Mouse (Mus musculus) T-helper 2 cell (primary cell): ENCODE data around the gene Mylk2.

Experiments
- in situ Hi-C: fragments of 300-600 bp; cut with MboI, MseI; formaldehyde crosslinking; loops from one replicate; pipeline ENCODE4 v1.15.1; 2025; ENCODE audit warnings: high pct_unique_total_duplicates

The Mylk2 gene

GRCm38 (mm10) chr2:152913471-152913870 lies 2.3 kb downstream of the Mylk2 start:
- in situ Hi-C loops, result loop anchor here (5.0 kb wide), 2 partner anchors 89 to 229 kb away; no protein-coding TSS in a partner anchor

DNA sequence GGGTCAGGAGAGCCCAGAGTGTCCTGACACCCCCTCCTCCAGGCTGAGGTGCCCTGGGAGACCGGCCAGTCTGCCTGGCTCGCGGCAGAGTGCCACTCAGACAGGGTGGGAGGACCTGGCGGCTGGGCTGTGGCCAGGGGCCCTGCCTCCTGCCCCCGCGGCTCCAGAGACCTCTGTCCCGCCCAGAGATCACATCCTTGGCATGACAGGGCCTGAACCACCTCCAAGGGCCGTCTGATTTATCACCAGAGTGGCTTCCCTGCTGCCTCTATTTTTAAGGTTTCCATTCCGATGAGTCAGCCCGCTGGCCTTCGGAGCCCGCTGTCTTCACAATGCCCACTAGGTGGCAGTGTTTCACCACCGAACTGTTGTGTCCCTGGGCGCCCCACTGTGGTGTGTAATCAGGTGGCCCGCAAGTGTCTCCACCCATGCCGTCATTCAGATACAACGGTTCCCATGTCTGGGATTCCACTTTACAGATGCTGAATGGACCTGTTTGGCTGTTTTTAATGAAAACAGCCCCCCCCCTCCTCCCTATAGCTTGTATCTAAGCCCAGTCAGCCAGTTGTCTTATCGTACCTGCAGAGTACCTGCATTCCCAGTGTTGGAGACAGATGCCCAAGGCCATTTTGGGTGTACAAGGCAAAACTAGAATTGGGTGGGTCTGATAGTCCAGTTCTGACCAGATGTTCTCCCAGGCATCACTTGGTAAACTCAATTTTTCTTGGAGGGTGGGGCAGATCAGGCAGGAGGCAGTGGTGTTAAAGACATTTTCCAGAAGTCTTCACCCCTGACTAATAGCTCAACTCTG lies 3.4 kb downstream of the Mylk2 start:
- in situ Hi-C loops, result loop anchor here (5.0 kb wide), 2 partner anchors 88 to 228 kb away; no protein-coding TSS in a partner anchor

DNA sequence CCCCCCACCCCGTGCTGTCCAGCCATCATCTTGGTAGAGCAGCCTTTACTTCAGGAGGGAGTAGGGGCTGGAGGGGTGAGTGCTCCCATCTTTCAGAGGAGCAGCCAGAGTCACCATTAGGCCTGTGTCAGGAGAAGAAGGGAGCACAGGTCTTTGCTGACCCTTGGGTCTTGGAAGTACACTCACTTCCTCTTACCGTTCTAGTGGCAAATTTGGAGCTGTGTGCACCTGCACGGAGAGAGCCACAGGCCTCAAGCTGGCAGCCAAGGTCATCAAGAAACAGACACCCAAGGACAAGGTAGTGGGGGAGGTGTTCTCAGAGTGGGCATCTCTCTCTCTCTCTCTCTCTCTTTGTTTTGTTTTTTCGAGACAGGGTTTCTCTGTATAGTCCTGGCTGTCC lies 4.3 kb downstream of the Mylk2 start:
- in situ Hi-C loops, result no loop called here

DNA sequence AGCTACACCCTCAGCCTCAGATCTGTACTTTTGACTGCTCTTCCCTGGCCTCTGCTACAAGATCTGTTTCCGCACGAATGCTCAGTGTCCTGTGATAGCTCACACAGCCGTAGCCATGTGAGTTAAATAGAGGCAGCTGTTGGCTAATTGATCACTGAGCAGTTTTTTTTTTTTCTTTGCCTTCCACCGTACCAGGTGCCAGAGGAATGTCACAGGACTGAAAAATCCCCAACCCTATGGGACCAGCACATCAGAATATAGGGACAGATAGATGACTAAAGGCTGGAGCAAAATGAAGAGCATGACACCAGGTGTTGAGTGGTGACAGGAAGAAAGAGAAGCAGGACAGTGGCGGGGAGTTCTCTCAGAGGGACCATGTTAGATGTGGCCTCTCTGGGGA lies 5.0 kb downstream of the Mylk2 start:
- in situ Hi-C loops, result no loop called here

DNA sequence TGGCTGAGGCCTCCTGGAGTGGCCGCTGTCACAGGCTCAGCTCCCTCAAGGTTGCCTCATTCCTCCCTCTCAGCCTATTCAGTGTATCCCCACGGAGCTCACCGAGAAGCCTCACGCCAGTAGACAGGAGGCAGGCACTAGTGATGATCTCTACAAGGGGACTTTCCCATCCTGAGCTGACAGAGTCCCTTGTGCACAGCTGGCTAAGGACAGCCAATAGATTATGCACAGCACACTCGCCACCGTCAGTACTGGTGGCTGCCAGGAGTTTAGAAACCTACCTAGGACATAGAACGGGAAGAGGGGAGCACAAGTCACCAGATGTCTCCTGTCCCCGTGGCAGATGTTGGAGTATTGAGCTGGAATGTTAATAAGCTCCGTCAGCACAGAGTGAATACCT lies 6.5 kb downstream of the Mylk2 start:
- in situ Hi-C loops, result no loop called here

DNA sequence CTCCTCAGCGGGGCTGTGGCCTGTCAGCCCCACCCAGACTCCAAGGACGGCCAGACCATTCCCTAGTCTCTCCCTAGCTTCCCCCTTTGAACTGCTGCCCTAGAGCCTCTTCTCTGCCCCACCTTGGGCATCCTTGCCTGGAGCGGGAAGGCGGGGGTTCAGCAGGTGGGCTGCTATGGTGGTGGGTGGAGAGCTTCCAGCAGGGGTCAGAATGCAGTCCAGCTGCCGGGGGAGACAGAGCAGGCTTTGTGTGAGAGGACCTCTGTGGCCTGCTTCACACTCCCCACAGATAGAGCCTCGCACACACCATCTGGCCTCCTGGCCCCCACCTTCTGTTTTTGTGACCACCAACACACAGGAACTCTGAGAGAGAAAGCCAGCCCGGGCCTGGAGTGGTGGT lies 11.2 kb downstream of the Mylk2 start:
- in situ Hi-C loops, result no loop called here

DNA sequence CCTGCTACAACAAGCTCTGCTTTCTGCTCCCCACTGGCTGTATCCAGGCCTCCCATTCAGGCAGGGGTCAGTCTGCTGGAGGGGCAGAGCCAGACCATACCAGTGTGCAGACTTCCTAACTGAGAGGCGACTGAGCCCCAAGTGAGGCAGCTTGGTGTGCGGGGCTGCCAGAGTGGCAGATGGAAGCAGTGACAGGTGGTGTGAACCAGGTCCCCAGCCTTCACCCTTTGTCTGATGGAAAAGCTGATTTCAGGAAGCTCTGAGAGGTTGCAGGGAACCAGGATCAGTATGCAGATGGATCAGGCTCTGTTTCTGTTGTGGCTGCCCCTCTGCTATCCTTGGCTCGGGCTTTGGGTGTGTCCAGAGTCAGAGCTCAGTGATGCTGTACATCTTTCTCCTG lies 12.5 kb downstream of the Mylk2 start:
- in situ Hi-C loops, result no loop called here

- in situ Hi-C loops, result no loop called here
Measured at GRCm38 (mm10) chr2:152924128-152924527, 13.0 kb downstream of the Mylk2 start.

- in situ Hi-C loops, result no loop called here
Measured at GRCm38 (mm10) chr2:152924543-152924942, 13.4 kb downstream of the Mylk2 start.

DNA sequence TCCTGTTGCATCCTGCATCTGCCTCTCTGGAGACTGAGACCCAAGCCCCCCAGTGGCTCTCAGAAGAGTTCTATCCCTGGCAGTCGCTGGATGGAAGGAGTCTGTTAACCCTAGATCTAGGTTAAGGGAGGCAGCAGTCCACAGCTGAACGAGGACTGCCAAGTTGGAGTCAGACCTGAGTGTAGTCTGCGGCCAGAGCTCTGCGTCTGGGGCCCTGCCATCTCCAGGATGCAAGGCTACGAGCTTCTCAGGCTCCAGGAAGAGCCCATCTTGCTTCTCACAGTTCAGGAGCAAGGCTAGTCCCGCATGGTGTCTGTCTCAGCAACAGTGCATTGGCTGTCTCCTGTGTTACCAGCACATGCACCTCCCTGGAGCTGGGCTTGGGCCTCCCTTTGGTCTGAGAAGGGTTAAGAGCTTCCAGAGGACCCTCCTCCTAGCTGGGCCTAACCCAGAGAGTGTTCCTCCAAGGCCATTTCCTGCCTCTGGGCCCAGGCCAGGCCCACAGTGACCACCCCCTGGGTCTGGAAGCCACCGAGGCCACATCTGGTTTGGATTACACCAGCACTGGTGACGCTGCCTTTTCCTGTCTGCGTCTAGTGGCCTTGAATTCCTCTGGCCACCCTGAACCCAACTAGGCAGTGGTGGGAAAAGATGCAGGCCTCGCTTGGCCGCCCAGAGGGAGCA lies 14.2 kb downstream of the Mylk2 start:
- in situ Hi-C loops, result no loop called here

- in situ Hi-C loops, result no loop called here
Measured at GRCm38 (mm10) chr2:152926896-152927295, 15.7 kb downstream of the Mylk2 start.

- in situ Hi-C loops, result no loop called here
Measured at GRCm38 (mm10) chr2:152927371-152927770, 16.2 kb downstream of the Mylk2 start.

- in situ Hi-C loops, result no loop called here
Measured at GRCm38 (mm10) chr2:152928219-152928987, 17.3 kb downstream of the Mylk2 start.

- in situ Hi-C loops, result no loop called here
Measured at GRCm38 (mm10) chr2:152928988-152929370, 17.8 kb downstream of the Mylk2 start.

GRCm38 (mm10) chr2:152930276-152930675 lies 19.1 kb downstream of the Mylk2 start:
- in situ Hi-C loops, result no loop called here

- in situ Hi-C loops, result no loop called here
Measured at GRCm38 (mm10) chr2:152931456-152932160, 20.5 kb downstream of the Mylk2 start.

GRCm38 (mm10) chr2:152933048-152933447 lies 21.9 kb downstream of the Mylk2 start, which contains the start of gene Foxs1:
Gene Foxs1, minus strand, starts transcription at chr2:152933208.
- in situ Hi-C loops, result no loop called here

DNA sequence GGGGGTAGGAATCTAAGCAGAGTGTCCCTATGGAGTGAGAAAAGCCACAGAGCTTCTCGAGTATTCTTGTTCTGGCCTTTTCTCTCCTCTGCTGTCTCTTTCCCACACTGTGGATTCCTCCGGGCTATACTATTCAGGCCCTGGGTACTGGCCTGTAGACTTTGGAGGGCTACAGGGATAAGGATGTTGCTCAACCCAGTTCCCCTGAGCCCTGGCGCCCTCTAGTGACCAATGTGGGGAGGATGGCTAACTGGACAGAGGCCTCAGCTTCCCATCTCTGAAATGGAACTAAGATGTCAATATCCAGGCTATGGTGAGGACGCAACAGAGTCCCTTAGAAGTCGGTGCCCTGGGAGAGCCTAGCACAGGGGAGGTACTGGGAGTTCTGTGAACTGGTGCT lies 22.5 kb downstream of the Mylk2 start:
- in situ Hi-C loops, result no loop called here

DNA sequence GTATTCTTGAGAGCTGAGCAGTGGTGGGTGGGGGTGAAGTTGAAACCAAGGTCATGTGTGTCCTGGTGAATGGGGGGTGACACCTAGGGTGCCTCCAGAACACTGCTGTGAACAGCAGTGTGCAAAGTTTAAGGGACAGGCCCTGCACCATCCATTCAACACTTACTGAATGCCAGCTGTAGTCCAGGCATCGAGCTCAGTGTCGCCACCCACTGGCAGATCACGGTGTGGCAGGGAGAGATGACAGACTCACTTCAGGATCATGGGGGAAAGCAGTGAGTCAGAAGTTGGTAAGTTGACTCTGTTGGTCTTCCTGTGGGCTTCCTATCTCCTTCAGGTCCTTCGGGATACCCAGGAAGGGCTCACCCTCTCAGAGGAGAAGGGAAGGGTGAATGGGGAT lies 28.7 kb downstream of the Mylk2 start:
- in situ Hi-C loops, result no loop called here

DNA sequence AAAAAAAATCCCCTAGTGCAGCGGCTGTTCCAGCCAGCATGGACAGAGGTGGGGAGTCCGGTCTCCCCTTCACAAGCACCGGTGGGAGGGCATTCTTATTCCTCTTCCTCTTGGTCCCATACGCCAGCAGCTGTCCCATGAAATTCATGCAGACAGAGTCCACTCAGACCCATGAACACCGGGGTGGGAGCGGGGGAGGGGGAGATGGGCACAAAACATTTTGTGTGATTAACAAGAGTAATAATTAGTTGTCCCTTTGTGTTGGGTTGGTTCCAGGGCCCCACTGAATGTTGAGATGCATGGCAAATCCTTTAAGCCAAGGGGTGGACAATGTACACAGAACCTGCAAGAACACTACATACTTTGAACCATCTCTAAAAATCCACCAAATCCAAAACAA lies 30.0 kb downstream of the Mylk2 start:
- in situ Hi-C loops, result no loop called here

GRCm38 (mm10) chr2:152941776-152942175 lies 30.6 kb downstream of the Mylk2 start:
- in situ Hi-C loops, result no loop called here
